Mouse (Mus musculus) embryonic facial prominence, embryonic 15.5 days (tissue): ENCODE measurements around the gene Ccdc81. TPM values are rescaled to one million over a fixed set of nuclear protein-coding genes. Genes with fewer than 3 reads are reported as not detected.

Experiments
- ATAC-seq: fragments of 200-750 bp; cut with Nextera tagmentation; 2 replicates; pipeline ENCODE4 v1.8.0; 2017; ENCODE audit warnings: low read depth, moderate TSS enrichment; ENCODE audit not compliant: insufficient number of reproducible peaks, low FRiP score, low TSS enrichment
- H3K27ac ChIP-seq: fragments of 300-500 bp; sonication (generic); replicated peaks from 2 replicates; pipeline ENCODE4 v1.5.1; 2015; ENCODE audit warnings: mild to moderate bottlenecking, inconsistent platforms
- H3K27me3 ChIP-seq: fragments of 300-500 bp; sonication (generic); 2 replicates; pipeline ENCODE4 v1.6.1; 2015; ENCODE audit warnings: inconsistent platforms
- H3K36me3 ChIP-seq: fragments of 300-500 bp; sonication (generic); 2 replicates; pipeline ENCODE4 v1.6.1; 2015; ENCODE audit warnings: mild to moderate bottlenecking, inconsistent platforms
- H3K4me1 ChIP-seq: fragments of 300-500 bp; sonication (generic); 2 replicates; pipeline ENCODE4 v1.6.1; 2015; ENCODE audit warnings: inconsistent platforms
- H3K4me2 ChIP-seq: fragments of 300-500 bp; sonication (generic); replicated peaks from 2 replicates; pipeline ENCODE4 v1.6.1; 2015; ENCODE audit warnings: mild to moderate bottlenecking, inconsistent platforms
- H3K4me3 ChIP-seq: fragments of 300-500 bp; sonication (generic); replicated peaks from 2 replicates; pipeline ENCODE4 v1.5.1; 2015; ENCODE audit warnings: mild to moderate bottlenecking, inconsistent platforms
- H3K9ac ChIP-seq: fragments of 300-500 bp; sonication (generic); 2 replicates; pipeline ENCODE4 v1.6.1; 2015; ENCODE audit warnings: inconsistent platforms
- H3K9me3 ChIP-seq: fragments of 300-500 bp; sonication (generic); replicated peaks from 2 replicates; pipeline ENCODE4 v1.6.1; 2016; ENCODE audit warnings: inconsistent platforms
- WGBS: fragments of 180-500 bp; shearing (Covaris S2); methylation state at CpG from one replicate; pipeline ENCODE4 v1.1.7; 2015; 5-methylcytosine and 5-hydroxymethylcytosine counted together
- polyA plus RNA-seq: library from polyadenylated mRNA; unstranded; fragments of >200 nt; fragmentation: Nextera tagmentation; extraction: Ambion mirVana; gene quantifications from 2 replicates; pipeline ENCODE4 v1.2.1, GENCODE M21; 2015

Ccdc81 gene
- polyA plus RNA-seq, 1 experiment from 2014 or later, result 2.0 TPM

- 90% methylated on average over 3 of the region's 3 CpGs for WGBS
- Histone ChIP-seq H3K4me3 (no peak overlapping the region), H3K9me3 (no peaks in the 10 kb centered on the region), H3K4me2 (no peak overlapping the region), H3K27me3 (no peaks in the 10 kb centered on the region), H3K36me3 (no peaks in the 10 kb centered on the region), H3K4me1 (peaks cover 12% of the 10 kb centered on the region; the same call in 1 of the 2 replicates), H3K27ac (no peak overlapping the region), H3K9ac (no peak overlapping the region)
- ATAC-seq, result no peak
These were observed 8.9 kb upstream of the Ccdc81 start for GRCm38 (mm10) chr7:89912356-89912755.

- no peaks in the 10 kb centered on the region for H3K9me3 ChIP-seq
These were observed 6.3 kb upstream of the Ccdc81 start for GRCm38 (mm10) chr7:89909711-89910110.

GRCm38 (mm10) chr7:89908899-89909621, 5.6 kb upstream of the Ccdc81 start:
- Histone ChIP-seq H3K9ac (no peak overlapping the region), H3K4me3 (no peak overlapping the region), H3K4me2 (peak overlapping the region; percentile 24), H3K4me1 (peaks cover 12% of the 10 kb centered on the region; the same call in 1 of the 2 replicates), H3K9me3 (no peaks in the 10 kb centered on the region), H3K27me3 (no peaks in the 10 kb centered on the region), H3K27ac (no peak overlapping the region), H3K36me3 (no peaks in the 10 kb centered on the region)
- ATAC-seq, result no peak
- 41% methylated on average over 20 of the region's 20 CpGs for WGBS

More at GRCm38 (mm10) chr7:89909711-89910110, 6.3 kb upstream of the Ccdc81 start:
- H3K27ac ChIP-seq, result no peak overlapping the region
- H3K9ac ChIP-seq, result no peak overlapping the region
- H3K4me3 ChIP-seq, result no peak overlapping the region
- WGBS, result 65% methylated on average over 4 of the region's 4 CpGs
- no peaks in the 10 kb centered on the region for H3K36me3 ChIP-seq
- no peak for ATAC-seq
- no peaks in the 10 kb centered on the region for H3K27me3 ChIP-seq
- H3K4me2 ChIP-seq, result no peak overlapping the region
- H3K4me1 ChIP-seq, result peaks cover 12% of the 10 kb centered on the region; the same call in 1 of the 2 replicates

DNA sequence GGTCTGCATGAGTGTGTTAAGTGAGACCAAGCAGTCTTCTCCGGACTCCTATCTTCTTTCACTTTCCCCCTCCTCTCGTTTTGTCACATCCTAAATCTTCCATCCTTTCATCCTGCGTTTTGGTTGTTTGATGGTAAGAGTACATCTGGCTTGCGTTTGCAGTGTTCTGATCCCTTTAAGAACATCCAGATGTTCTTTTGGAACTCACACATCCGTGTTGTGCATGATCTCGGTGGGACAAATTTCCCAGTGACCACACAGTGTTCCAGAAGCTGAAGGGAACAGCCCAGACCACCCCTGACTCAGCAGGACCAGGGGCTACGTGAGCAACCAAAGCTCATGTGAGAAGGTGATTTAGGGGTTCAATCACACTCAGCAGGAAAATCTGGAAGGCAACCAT, 5.0 kb upstream of the Ccdc81 start:
- no peaks in the 10 kb centered on the region for H3K36me3 ChIP-seq
- no peaks in the 10 kb centered on the region for H3K9me3 ChIP-seq
- no peak overlapping the region for H3K4me3 ChIP-seq
- no peak; the same call in 1 of the 2 replicates for ATAC-seq
- peaks cover 18% of the 10 kb centered on the region for H3K4me1 ChIP-seq
- 0 out of 2 replicates have a peak overlapping the region, but pooled peaks have one; percentile 35 for H3K27ac ChIP-seq
- H3K9ac ChIP-seq, result no peak overlapping the region
- WGBS, result 26% methylated on average over 7 of the region's 7 CpGs
- H3K4me2 ChIP-seq, result peak overlapping the region; percentile 24
- no peaks in the 10 kb centered on the region for H3K27me3 ChIP-seq

DNA sequence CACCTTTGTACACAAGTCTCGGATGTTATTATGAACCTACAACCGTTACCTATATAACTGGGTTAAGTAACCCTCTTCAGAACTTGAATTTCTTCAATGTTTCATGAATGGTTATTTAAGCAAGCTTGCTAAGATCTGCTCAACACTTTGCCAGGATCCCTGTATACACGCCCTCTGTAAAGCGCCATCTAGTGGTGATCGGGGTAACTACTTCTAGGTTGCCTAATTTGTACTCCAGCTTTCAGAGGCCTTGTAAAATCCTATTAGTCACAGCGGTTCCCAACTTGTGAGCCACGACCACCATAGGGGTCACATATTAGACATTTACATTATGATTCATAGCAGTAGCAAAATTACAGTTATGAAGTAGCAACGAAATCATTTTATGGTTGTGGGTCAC, 4.5 kb upstream of the Ccdc81 start:
- 0 out of 2 replicates have a peak overlapping the region, but pooled peaks have one; percentile 35 for H3K27ac ChIP-seq
- no peak overlapping the region for H3K9ac ChIP-seq
- H3K4me3 ChIP-seq, result no peak overlapping the region
- no peaks in the 10 kb centered on the region for H3K36me3 ChIP-seq
- WGBS, result 20% methylated on average over 8 of the region's 8 CpGs
- H3K9me3 ChIP-seq, result no peaks in the 10 kb centered on the region
- no peaks in the 10 kb centered on the region for H3K27me3 ChIP-seq
- ATAC-seq, result no peak
- H3K4me1 ChIP-seq, result peaks cover 22% of the 10 kb centered on the region
- H3K4me2 ChIP-seq, result peak overlapping the region; percentile 23

DNA sequence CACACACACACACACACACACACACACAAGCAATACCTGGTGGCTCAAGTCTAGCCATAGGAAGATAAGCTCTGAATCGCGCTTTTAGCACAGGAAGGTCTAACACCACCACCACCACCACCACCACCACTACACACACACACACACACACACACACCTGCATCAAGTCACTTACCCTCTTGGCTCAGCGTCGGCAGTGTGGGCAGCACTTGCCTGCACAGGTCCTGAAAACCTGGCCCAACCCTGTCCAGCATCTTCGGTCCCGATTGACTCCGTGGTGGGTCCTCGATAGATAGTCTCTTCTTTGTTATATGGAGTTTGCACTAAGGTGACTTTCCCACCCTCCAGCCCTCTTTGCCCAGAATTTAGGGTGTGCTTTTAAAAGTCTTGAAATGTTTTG, 422 bp downstream of the Ccdc81 start:
- H3K4me2 ChIP-seq, result peak overlapping the region; percentile 39

DNA sequence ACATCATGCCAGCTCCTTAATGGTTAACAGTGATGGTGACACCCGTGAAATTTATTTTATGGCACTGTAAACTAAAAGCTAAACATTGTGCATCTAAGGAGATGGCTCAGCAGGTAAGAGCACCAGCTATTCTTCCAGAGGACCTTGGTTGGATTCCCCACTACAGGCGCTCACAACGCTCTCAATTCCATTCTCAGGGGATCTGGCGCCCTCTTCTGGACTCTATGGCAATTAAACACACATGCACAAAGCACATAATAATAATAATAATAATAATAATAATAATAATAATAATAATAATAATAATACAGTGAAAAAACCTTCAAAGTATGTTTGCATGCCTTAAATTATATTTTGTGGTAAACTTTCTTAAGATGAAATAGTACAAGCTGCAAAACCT, 11.6 kb downstream of the Ccdc81 start:
- no peak overlapping the region for H3K4me3 ChIP-seq
- no peak overlapping the region for H3K27ac ChIP-seq
- no peaks in the 10 kb centered on the region for H3K4me1 ChIP-seq
- no peaks in the 10 kb centered on the region for H3K9me3 ChIP-seq
- H3K27me3 ChIP-seq, result no peaks in the 10 kb centered on the region
- no peaks in the 10 kb centered on the region for H3K36me3 ChIP-seq
- H3K4me2 ChIP-seq, result no peak overlapping the region
- no peak for ATAC-seq
- WGBS, result 31% methylated on average over 4 of the region's 4 CpGs
- no peak overlapping the region for H3K9ac ChIP-seq

More for the DNA sequence above, 422 bp downstream of the Ccdc81 start:
- H3K27me3 ChIP-seq, result no peaks in the 10 kb centered on the region
- WGBS, result 67% methylated on average over 8 of the region's 8 CpGs
- H3K4me3 ChIP-seq, result peak overlapping the region; percentile 20; the same call in 1 of the 2 replicates
- H3K4me1 ChIP-seq, result peaks cover 9% of the 10 kb centered on the region
- no peak overlapping the region for H3K9ac ChIP-seq
- H3K27ac ChIP-seq, result no peak overlapping the region
- H3K9me3 ChIP-seq, result no peaks in the 10 kb centered on the region
- H3K36me3 ChIP-seq, result no peaks in the 10 kb centered on the region
- ATAC-seq, result no peak

DNA sequence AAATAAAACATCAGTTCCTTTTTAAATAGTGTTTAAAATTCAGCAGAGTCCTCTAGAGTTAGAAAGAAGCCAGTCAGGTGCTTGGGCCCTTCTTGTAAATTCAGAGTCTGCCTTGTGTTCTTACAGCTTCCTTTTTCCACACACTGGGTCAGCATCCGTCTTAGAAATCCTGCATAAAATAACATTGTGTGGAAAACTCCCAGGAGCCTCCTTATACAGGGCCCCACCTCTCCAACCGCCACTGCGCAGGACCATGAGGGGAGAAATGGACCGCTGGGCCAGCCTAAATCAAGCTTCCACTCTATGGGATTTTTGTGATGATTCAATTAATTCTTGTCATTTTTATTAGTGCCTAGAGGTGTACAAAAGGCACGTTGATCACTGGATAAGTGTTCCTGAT, 12.0 kb downstream of the Ccdc81 start:
- no peaks in the 10 kb centered on the region for H3K4me1 ChIP-seq
- no peak for ATAC-seq
- WGBS, result 75% methylated on average over 5 of the region's 5 CpGs
- no peak overlapping the region for H3K27ac ChIP-seq
- no peaks in the 10 kb centered on the region for H3K36me3 ChIP-seq
- H3K4me3 ChIP-seq, result no peak overlapping the region
- H3K4me2 ChIP-seq, result no peak overlapping the region
- no peaks in the 10 kb centered on the region for H3K27me3 ChIP-seq
- H3K9me3 ChIP-seq, result no peaks in the 10 kb centered on the region
- no peak overlapping the region for H3K9ac ChIP-seq

DNA sequence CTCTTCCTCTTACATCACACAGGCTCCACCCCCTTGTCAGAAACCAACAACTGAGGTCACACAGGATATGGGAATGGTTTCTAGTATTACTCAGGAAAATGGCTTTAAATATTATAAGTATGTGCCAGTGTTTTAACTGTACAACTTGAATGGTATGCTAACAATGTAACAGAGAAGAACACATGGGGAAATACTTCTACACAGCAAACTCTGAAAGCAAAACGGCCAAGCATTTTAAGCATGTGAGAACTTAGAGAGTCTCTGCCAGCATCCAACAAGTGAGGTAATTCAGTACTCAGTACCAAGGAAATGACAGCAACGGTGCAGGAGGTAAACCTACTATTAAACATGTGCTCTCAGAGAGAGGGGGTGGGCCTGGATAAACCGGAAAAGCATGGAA, 18.9 kb downstream of the Ccdc81 start:
- WGBS, result 32% methylated on average over 3 of the region's 3 CpGs
- ATAC-seq, result no peak
- no peak overlapping the region for H3K9ac ChIP-seq
- H3K27ac ChIP-seq, result no peak overlapping the region
- no peak overlapping the region for H3K4me3 ChIP-seq
- no peak overlapping the region for H3K4me2 ChIP-seq
- H3K4me1 ChIP-seq, result no peaks in the 10 kb centered on the region
- H3K9me3 ChIP-seq, result no peaks in the 10 kb centered on the region
- H3K36me3 ChIP-seq, result no peaks in the 10 kb centered on the region
- H3K27me3 ChIP-seq, result no peaks in the 10 kb centered on the region

GRCm38 (mm10) chr7:89879686-89880085, 23.7 kb downstream of the Ccdc81 start:
- no peak overlapping the region for H3K4me2 ChIP-seq
- no peak overlapping the region for H3K4me3 ChIP-seq
- no peak for ATAC-seq
- 51% methylated on average over 1 of the region's 1 CpGs for WGBS
- no peak overlapping the region for H3K27ac ChIP-seq
- H3K4me1 ChIP-seq, result no peaks in the 10 kb centered on the region
- no peaks in the 10 kb centered on the region for H3K9me3 ChIP-seq
- H3K36me3 ChIP-seq, result no peaks in the 10 kb centered on the region
- H3K27me3 ChIP-seq, result no peaks in the 10 kb centered on the region
- no peak overlapping the region for H3K9ac ChIP-seq

- Histone ChIP-seq H3K36me3 (no peaks in the 10 kb centered on the region), H3K9me3 (no peaks in the 10 kb centered on the region), H3K27me3 (no peaks in the 10 kb centered on the region), H3K4me2 (no peak overlapping the region), H3K9ac (no peak overlapping the region), H3K27ac (no peak overlapping the region), H3K4me1 (no peaks in the 10 kb centered on the region), H3K4me3 (no peak overlapping the region)
- no peak for ATAC-seq
- WGBS, result 73% methylated on average over 5 of the region's 5 CpGs
These were observed 36.2 kb downstream of the Ccdc81 start for GRCm38 (mm10) chr7:89867221-89867620.

- H3K36me3 ChIP-seq, result no peaks in the 10 kb centered on the region
- no peak overlapping the region for H3K4me3 ChIP-seq
- 80% methylated on average over 1 of the region's 1 CpGs for WGBS
- no peak overlapping the region for H3K4me2 ChIP-seq
- ATAC-seq, result no peak
- H3K27me3 ChIP-seq, result no peaks in the 10 kb centered on the region
- no peak overlapping the region for H3K27ac ChIP-seq
- H3K4me1 ChIP-seq, result no peaks in the 10 kb centered on the region
- no peak overlapping the region for H3K9ac ChIP-seq
- H3K9me3 ChIP-seq, result no peaks in the 10 kb centered on the region
These were observed 38.7 kb downstream of the Ccdc81 start for GRCm38 (mm10) chr7:89864769-89865168.
